Mouse (Mus musculus): ENCODE data around the gene Dnase1l2. TPM values are rescaled to one million over a fixed set of nuclear protein-coding genes. Genes with fewer than 3 reads are reported as not detected.

Gene Dnase1l2
- polyA plus RNA-seq, 1 experiment from 2014 or later = 7.9 TPM

GRCm38 (mm10) chr17:24402371-24402770, 40.5 kb downstream of the Dnase1l2 start:
- Histone ChIP-seq H3K9ac (ENCODE audit: low read depth, low read length) (no peak overlapping the region), H3K4me3 (ENCODE audit: low read depth, low read length) (no peak overlapping the region), H3K36me3 (ENCODE audit: control insufficient read depth, insufficient read depth, low read length) (peaks cover 46% of the 10 kb centered on the region), H3K9me3 (replicated peaks; ENCODE audit: control insufficient read depth, low read length, poor library complexity, severe bottlenecking) (no peaks in the 10 kb centered on the region), H3K4me1 (ENCODE audit: control insufficient read depth, insufficient read depth, low read length) (no peaks in the 10 kb centered on the region), H3K27ac (ENCODE audit: low read length) (no peak overlapping the region), H3K27me3 (ENCODE audit: control insufficient read depth, insufficient read depth, low read depth, low read length) (no peaks in the 10 kb centered on the region), H3K4me2 (ENCODE audit: low read length) (no peak overlapping the region)
- WGBS = 79% methylated on average over 3 of the region's 3 CpGs
- ATAC-seq = no peak

GRCm38 (mm10) chr17:24394456-24394855, 48.4 kb downstream of the Dnase1l2 start:
- Histone ChIP-seq H3K27me3 (ENCODE audit: control insufficient read depth, insufficient read depth, low read depth, low read length) (no peaks in the 10 kb centered on the region), H3K9me3 (replicated peaks; ENCODE audit: control insufficient read depth, low read length, poor library complexity, severe bottlenecking) (no peaks in the 10 kb centered on the region), H3K4me3 (ENCODE audit: low read depth, low read length) (no peak overlapping the region), H3K4me2 (ENCODE audit: low read length) (no peak overlapping the region), H3K36me3 (ENCODE audit: control insufficient read depth, insufficient read depth, low read length) (peaks cover 33% of the 10 kb centered on the region), H3K27ac (ENCODE audit: low read length) (no peak overlapping the region), H3K9ac (ENCODE audit: low read depth, low read length) (no peak overlapping the region), H3K4me1 (ENCODE audit: control insufficient read depth, insufficient read depth, low read length) (no peaks in the 10 kb centered on the region)
- 92% methylated on average over 7 of the region's 7 CpGs for WGBS
- no peak for ATAC-seq

- no peak for ATAC-seq
- H3K4me3 ChIP-seq (ENCODE audit: low read depth, low read length) = no peak overlapping the region
- WGBS = 44% methylated on average over 4 of the region's 4 CpGs
- no peak overlapping the region for H3K27ac ChIP-seq (ENCODE audit: low read length)
- H3K9me3 ChIP-seq (replicated peaks; ENCODE audit: control insufficient read depth, low read length, poor library complexity, severe bottlenecking) = no peaks in the 10 kb centered on the region
- no peaks in the 10 kb centered on the region for H3K4me1 ChIP-seq (ENCODE audit: control insufficient read depth, insufficient read depth, low read length)
- H3K36me3 ChIP-seq (ENCODE audit: control insufficient read depth, insufficient read depth, low read length) = peaks cover 30% of the 10 kb centered on the region
- H3K27me3 ChIP-seq (ENCODE audit: control insufficient read depth, insufficient read depth, low read depth, low read length) = no peaks in the 10 kb centered on the region
- no peak overlapping the region for H3K9ac ChIP-seq (ENCODE audit: low read depth, low read length)
- no peak overlapping the region for H3K4me2 ChIP-seq (ENCODE audit: low read length)
These were observed 49.4 kb downstream of the Dnase1l2 start for GRCm38 (mm10) chr17:24393527-24393926.

- WGBS = 67% methylated on average over 8 of the region's 8 CpGs
These were observed 51.8 kb downstream of the Dnase1l2 start for GRCm38 (mm10) chr17:24391149-24391548.

More at GRCm38 (mm10) chr17:24391149-24391548, 51.8 kb downstream of the Dnase1l2 start:
- H3K4me3 ChIP-seq (ENCODE audit: low read depth, low read length) = no peak overlapping the region
- H3K27me3 ChIP-seq (ENCODE audit: control insufficient read depth, insufficient read depth, low read depth, low read length) = no peaks in the 10 kb centered on the region
- no peak overlapping the region for H3K9ac ChIP-seq (ENCODE audit: low read depth, low read length)
- no peaks in the 10 kb centered on the region for H3K9me3 ChIP-seq (replicated peaks; ENCODE audit: control insufficient read depth, low read length, poor library complexity, severe bottlenecking)
- ATAC-seq = no peak
- H3K4me1 ChIP-seq (ENCODE audit: control insufficient read depth, insufficient read depth, low read length) = no peaks in the 10 kb centered on the region
- H3K36me3 ChIP-seq (ENCODE audit: control insufficient read depth, insufficient read depth, low read length) = peaks cover 32% of the 10 kb centered on the region
- H3K27ac ChIP-seq (ENCODE audit: low read length) = no peak overlapping the region
- H3K4me2 ChIP-seq (ENCODE audit: low read length) = no peak overlapping the region

Other genes starting within 250 kb of the Dnase1l2 start
- gene Tbc1d24, start 237.5 kb downstream of the Dnase1l2 start, polyA plus RNA-seq (2015; fragmentation: Nextera tagmentation; extraction: Ambion mirVana) = 30.6 and 30.8 TPM in 2 replicates
- gene Ntn3, start 233.6 kb downstream of the Dnase1l2 start, polyA plus RNA-seq (2015; fragmentation: Nextera tagmentation; extraction: Ambion mirVana) = 3.9 and 4.4 TPM in 2 replicates
- 9.2 and 9.5 TPM in 2 replicates for gene Tedc2, start 222.3 kb downstream of the Dnase1l2 start, polyA plus RNA-seq (2015; fragmentation: Nextera tagmentation; extraction: Ambion mirVana)
- 12.7 and 12.9 TPM in 2 replicates for gene Ccnf, start 191.6 kb downstream of the Dnase1l2 start, polyA plus RNA-seq (2015; fragmentation: Nextera tagmentation; extraction: Ambion mirVana)
- gene Abca17, start 92.0 kb downstream of the Dnase1l2 start, polyA plus RNA-seq (2015; fragmentation: Nextera tagmentation; extraction: Ambion mirVana) = 0.55 and 0.83 TPM in 2 replicates
- gene Abca3, start 91.2 kb downstream of the Dnase1l2 start, polyA plus RNA-seq (2015; fragmentation: Nextera tagmentation; extraction: Ambion mirVana) = 35.0 and 37.6 TPM in 2 replicates
- 357 and 365 TPM in 2 replicates for gene Rnps1, start 28.5 kb downstream of the Dnase1l2 start, polyA plus RNA-seq (2015; fragmentation: Nextera tagmentation; extraction: Ambion mirVana)
- gene Eci1, start 16.5 kb downstream of the Dnase1l2 start, polyA plus RNA-seq (2015; fragmentation: Nextera tagmentation; extraction: Ambion mirVana) = 34.2 and 34.4 TPM in 2 replicates
- gene E4f1, start 27.2 kb upstream of the Dnase1l2 start, polyA plus RNA-seq (2015; fragmentation: Nextera tagmentation; extraction: Ambion mirVana) = 46.4 and 50.2 TPM in 2 replicates
- 64.2 and 70.2 TPM in 2 replicates for gene Pgp, start 27.3 kb upstream of the Dnase1l2 start, polyA plus RNA-seq (2015; fragmentation: Nextera tagmentation; extraction: Ambion mirVana)
- 0.40 TPM in 1 of 2 replicates, not detected in the other for gene Bricd5, start 30.8 kb upstream of the Dnase1l2 start, polyA plus RNA-seq (2015; fragmentation: Nextera tagmentation; extraction: Ambion mirVana)
- 36.5 and 37.2 TPM in 2 replicates for gene Mlst8, start 36.0 kb upstream of the Dnase1l2 start, polyA plus RNA-seq (2015; fragmentation: Nextera tagmentation; extraction: Ambion mirVana)
- 43.6 and 45.7 TPM in 2 replicates for gene Caskin1, start 45.5 kb upstream of the Dnase1l2 start, polyA plus RNA-seq (2015; fragmentation: Nextera tagmentation; extraction: Ambion mirVana)
- gene Traf7, start 84.8 kb upstream of the Dnase1l2 start, polyA plus RNA-seq (2015; fragmentation: Nextera tagmentation; extraction: Ambion mirVana) = 103 and 104 TPM in 2 replicates
- 9.1 and 14.7 TPM in 2 replicates for gene Rab26, start 91.1 kb upstream of the Dnase1l2 start, polyA plus RNA-seq (2015; fragmentation: Nextera tagmentation; extraction: Ambion mirVana)
- gene Pkd1, start 106.7 kb upstream of the Dnase1l2 start, polyA plus RNA-seq (2015; fragmentation: Nextera tagmentation; extraction: Ambion mirVana) = 20.1 and 22.4 TPM in 2 replicates
- 72.4 and 85.0 TPM in 2 replicates for gene Tsc2, start 189.5 kb upstream of the Dnase1l2 start, polyA plus RNA-seq (2015; fragmentation: Nextera tagmentation; extraction: Ambion mirVana)
- 9.8 and 10.0 TPM in 2 replicates for gene Nthl1, start 189.6 kb upstream of the Dnase1l2 start, polyA plus RNA-seq (2015; fragmentation: Nextera tagmentation; extraction: Ambion mirVana)
- gene Slc9a3r2, start 207.2 kb upstream of the Dnase1l2 start, polyA plus RNA-seq (2015; fragmentation: Nextera tagmentation; extraction: Ambion mirVana) = 43.3 and 43.7 TPM in 2 replicates
- 0.36 and 0.90 TPM in 2 replicates for gene Npw, start 215.4 kb upstream of the Dnase1l2 start, polyA plus RNA-seq (2015; fragmentation: Nextera tagmentation; extraction: Ambion mirVana)
- gene Zfp598, start 226.6 kb upstream of the Dnase1l2 start, polyA plus RNA-seq (2015; fragmentation: Nextera tagmentation; extraction: Ambion mirVana) = 19.7 and 20.3 TPM in 2 replicates
- 266 and 303 TPM in 2 replicates for gene Syngr3, start 246.8 kb upstream of the Dnase1l2 start, polyA plus RNA-seq (2015; fragmentation: Nextera tagmentation; extraction: Ambion mirVana)

All from midbrain, embryonic 16.5 days (tissue).